Mouse (Mus musculus) left cerebral cortex, postnatal 10 days (tissue): ENCODE results near the gene Ngdn. TPM values are rescaled to one million over a fixed set of nuclear protein-coding genes. Genes with fewer than 3 reads are reported as not detected.
"Not testable (repeated sequence)": the region's sequence is repeated elsewhere in the genome, so short reads cannot be mapped to it uniquely, and the experiment has no call there.

Source experiments
- DNase-seq, 2 experiments: peaks; one replicate each; pipeline ENCODE4 v3.0.0; 2021 to 2022; ENCODE audit warnings: low spot score in 2 of 2, mixed read lengths in 1 of 2; ENCODE audit errors: extremely low spot score in 1 of 2
- intact Hi-C: fragments of 180-260 bp; cut with DNase I; formaldehyde crosslinking; loops from one replicate; pipeline ENCODE4 v1.15.1; 2025
- total RNA-seq, 2 experiments: library from RNA; stranded (reverse); gene quantifications; 2 replicates each; pipeline ENCODE4 v1.2.3; 2021

Ngdn gene
- total RNA-seq, 2 experiments from 2014 or later, result 21.5 to 26.8 TPM

GRCm38 (mm10) chr14:55023011-55023410 lies 7.8 kb downstream of the Ngdn start:
- no peak for DNase-seq
- intact Hi-C loops, result no loop called here

GRCm38 (mm10) chr14:55024236-55024635 lies 9.0 kb downstream of the Ngdn start:
- intact Hi-C loops, result loop anchor here (2.0 kb wide), 1 partner anchor 73 kb away; no protein-coding TSS in a partner anchor
- peak; percentile 41 to 72 for DNase-seq

GRCm38 (mm10) chr14:55025527-55025926 lies 10.3 kb downstream of the Ngdn start:
- intact Hi-C loops, result loop anchor here (2.0 to 5.0 kb wide), 3 partner anchors 37 to 71 kb away; no protein-coding TSS in a partner anchor
- no peak for DNase-seq

GRCm38 (mm10) chr14:55027251-55027650 lies 12.0 kb downstream of the Ngdn start:
- intact Hi-C loops, result loop anchor here (5.0 kb wide), 2 partner anchors 35 to 50 kb away; no protein-coding TSS in a partner anchor
- no peak for DNase-seq

GRCm38 (mm10) chr14:55027653-55028052 lies 12.4 kb downstream of the Ngdn start:
- DNase-seq, result peak in 1 of 2 experiments; percentile 45
- intact Hi-C loops, result loop anchor here (5.0 kb wide), 2 partner anchors 35 to 50 kb away; no protein-coding TSS in a partner anchor

- DNase-seq, result no peak
- intact Hi-C loops, result loop anchor here (5.0 kb wide), 2 partner anchors 34 to 49 kb away; no protein-coding TSS in a partner anchor
Measured at GRCm38 (mm10) chr14:55028333-55028835, 13.1 kb downstream of the Ngdn start.

GRCm38 (mm10) chr14:55029034-55029698 lies 13.9 kb downstream of the Ngdn start:
- intact Hi-C loops, result loop anchor here (5.0 kb wide), 2 partner anchors 33 to 48 kb away; no protein-coding TSS in a partner anchor
- no peak for DNase-seq

- no peak for DNase-seq
- intact Hi-C loops, result no loop called here
Measured at GRCm38 (mm10) chr14:55032695-55033225, 17.5 kb downstream of the Ngdn start.

GRCm38 (mm10) chr14:55043694-55044093 lies 28.4 kb downstream of the Ngdn start:
- intact Hi-C loops, DNase-seq: not testable (repeated sequence)

GRCm38 (mm10) chr14:55047971-55048531 lies 32.8 kb downstream of the Ngdn start:
- intact Hi-C loops, result no loop called here
- DNase-seq, result no peak

- intact Hi-C loops, result no loop called here
Measured at GRCm38 (mm10) chr14:55052496-55052895, 37.2 kb downstream of the Ngdn start.

GRCm38 (mm10) chr14:55053050-55053449 lies 37.8 kb downstream of the Ngdn start:
- intact Hi-C loops, result no loop called here

More at GRCm38 (mm10) chr14:55052496-55052895, 37.2 kb downstream of the Ngdn start:
- DNase-seq, result peak; percentile 83 to 90

GRCm38 (mm10) chr14:55053708-55054190 lies 38.5 kb downstream of the Ngdn start:
- intact Hi-C loops, result no loop called here

More at GRCm38 (mm10) chr14:55053050-55053449, 37.8 kb downstream of the Ngdn start:
- no peak for DNase-seq

GRCm38 (mm10) chr14:55054191-55054749 lies 39.0 kb downstream of the Ngdn start:
- intact Hi-C loops, result no loop called here
- peak in 1 of 2 experiments; percentile 57 for DNase-seq

More at GRCm38 (mm10) chr14:55053708-55054190, 38.5 kb downstream of the Ngdn start:
- peak; percentile 78 to 86 for DNase-seq

GRCm38 (mm10) chr14:55055167-55055834 lies 40.0 kb downstream of the Ngdn start:
- peak; percentile 90 for DNase-seq
- intact Hi-C loops, result no loop called here

- intact Hi-C loops, result no loop called here
- no peak for DNase-seq
Measured at GRCm38 (mm10) chr14:55059009-55059408, 43.8 kb downstream of the Ngdn start.

- intact Hi-C loops, result loop anchor here (5.0 kb wide), 1 partner anchor 33 kb away; no protein-coding TSS in a partner anchor
- DNase-seq, result no peak
Measured at GRCm38 (mm10) chr14:55059931-55060330, 44.7 kb downstream of the Ngdn start.

GRCm38 (mm10) chr14:55061845-55062244 lies 46.6 kb downstream of the Ngdn start:
- intact Hi-C loops, result loop anchor here (5.0 kb wide), 1 partner anchor 35 kb away; no protein-coding TSS in a partner anchor

More at GRCm38 (mm10) chr14:55061845-55062244, 46.6 kb downstream of the Ngdn start:
- DNase-seq, result peak in 1 of 2 experiments; percentile 20
